Mouse (Mus musculus): ENCODE data around the gene Gm8439. TPM values are rescaled to one million over a fixed set of nuclear protein-coding genes. Genes with fewer than 3 reads are reported as not detected.

Gm8439 gene
- polyA plus RNA-seq, 1 experiment: not detected

- Histone ChIP-seq H3K79me2 (ENCODE audit: control insufficient read depth, insufficient read depth) (no peaks in the 10 kb centered on the region), H3K4me2 (ENCODE audit: low read depth) (no peak overlapping the region), H3ac (ENCODE audit: control insufficient read depth, insufficient read length) (no peak overlapping the region), H3K27me3 (ENCODE audit: control insufficient read depth, insufficient read depth, insufficient read length) (peaks cover 68% of the 10 kb centered on the region), H3K4me3 (no peak overlapping the region), H3K36me3 (ENCODE audit: control insufficient read depth, insufficient read depth) (no peaks in the 10 kb centered on the region)
- TF ChIP-seq USF1 (IDR thresholded peaks at IDR 0.05; ENCODE audit: low read depth) (no peak), SRF (IDR thresholded peaks at IDR 0.05; ENCODE audit: control insufficient read depth, insufficient read length, low read depth) (no peak), E2F4 (IDR thresholded peaks at IDR 0.05; ENCODE audit: insufficient read depth) (no peak), CEBPB (IDR thresholded peaks at IDR 0.05; ENCODE audit: insufficient read depth, poor library complexity, severe bottlenecking) (no peak), TCF12 (IDR thresholded peaks at IDR 0.05; ENCODE audit: insufficient read depth, poor library complexity, severe bottlenecking) (no peak), MYOD1 (IDR thresholded peaks at IDR 0.05; ENCODE audit: control insufficient read depth in 1 of 3, insufficient read length in 2 of 3, low read depth in 2 of 3) (no peak), POLR2AphosphoS2 (IDR thresholded peaks at IDR 0.05; ENCODE audit: insufficient read length, low read depth) (no peak), REST (IDR thresholded peaks at IDR 0.05; ENCODE audit: insufficient read depth, insufficient read length) (no peak), TCF3 (IDR thresholded peaks at IDR 0.05; ENCODE audit: insufficient read length, low read depth) (no peak), MAX (IDR thresholded peaks at IDR 0.05; ENCODE audit: low read depth) (no peak), POLR2A (IDR thresholded peaks at IDR 0.05; ENCODE audit: insufficient read length, low read depth) (no peak), MYOG (IDR thresholded peaks at IDR 0.05; ENCODE audit: control insufficient read depth in 1 of 3, insufficient read depth in 1 of 3, insufficient read length in 2 of 3, low read depth in 2 of 3) (no peak)
Measured at GRCm38 (mm10) chr4:120650208-120650592, 61.7 kb downstream of the Gm8439 start.

GRCm38 (mm10) chr4:120655898-120656297 is 67.4 kb downstream of the Gm8439 start:
- Histone ChIP-seq H3K36me3 (ENCODE audit: control insufficient read depth, insufficient read depth) (no peaks in the 10 kb centered on the region), H3K79me2 (ENCODE audit: control insufficient read depth, insufficient read depth) (no peaks in the 10 kb centered on the region), H3ac (ENCODE audit: control insufficient read depth, insufficient read length) (no peak overlapping the region), H3K4me2 (ENCODE audit: low read depth) (no peak overlapping the region), H3K27me3 (ENCODE audit: control insufficient read depth, insufficient read depth, insufficient read length) (peaks cover 51% of the 10 kb centered on the region), H3K4me3 (no peak overlapping the region)
- TF ChIP-seq REST (IDR thresholded peaks at IDR 0.05; ENCODE audit: insufficient read depth, insufficient read length) (no peak), MYOG (IDR thresholded peaks at IDR 0.05; ENCODE audit: control insufficient read depth in 1 of 3, insufficient read depth in 1 of 3, insufficient read length in 2 of 3, low read depth in 2 of 3) (no peak), POLR2AphosphoS2 (IDR thresholded peaks at IDR 0.05; ENCODE audit: insufficient read length, low read depth) (no peak), TCF3 (IDR thresholded peaks at IDR 0.05; ENCODE audit: insufficient read length, low read depth) (no peak), SRF (IDR thresholded peaks at IDR 0.05; ENCODE audit: control insufficient read depth, insufficient read length, low read depth) (no peak), POLR2A (IDR thresholded peaks at IDR 0.05; ENCODE audit: insufficient read length, low read depth) (no peak), MYOD1 (IDR thresholded peaks at IDR 0.05; ENCODE audit: control insufficient read depth in 1 of 3, insufficient read length in 2 of 3, low read depth in 2 of 3) (no peak), E2F4 (IDR thresholded peaks at IDR 0.05; ENCODE audit: insufficient read depth) (no peak), CEBPB (IDR thresholded peaks at IDR 0.05; ENCODE audit: insufficient read depth, poor library complexity, severe bottlenecking) (no peak), TCF12 (IDR thresholded peaks at IDR 0.05; ENCODE audit: insufficient read depth, poor library complexity, severe bottlenecking) (no peak)

Other genes starting within 250 kb of the Gm8439 start
- gene Scmh1, start 183.5 kb upstream of the Gm8439 start, polyA plus RNA-seq (2012; fragmentation: generic; extraction: Trizol): 27.4 TPM
- not detected for gene Slfnl1, start 56.5 kb upstream of the Gm8439 start, polyA plus RNA-seq (2012; fragmentation: generic; extraction: Trizol)
- gene Ctps, start 18.5 kb upstream of the Gm8439 start, polyA plus RNA-seq (2012; fragmentation: generic; extraction: Trizol): 38.8 TPM
- not detected for gene Cited4, start 77.8 kb downstream of the Gm8439 start, polyA plus RNA-seq (2012; fragmentation: generic; extraction: Trizol)
- gene Kcnq4, start 159.9 kb downstream of the Gm8439 start, polyA plus RNA-seq (2012; fragmentation: generic; extraction: Trizol): 23.1 TPM
- gene Nfyc, start 242.8 kb downstream of the Gm8439 start, polyA plus RNA-seq (2012; fragmentation: generic; extraction: Trizol): 44.3 TPM